Mouse (Mus musculus) hindbrain, embryonic 13.5 days (tissue): ENCODE data around the gene Sytl2. TPM values are rescaled to one million over a fixed set of nuclear protein-coding genes. Genes with fewer than 3 reads are reported as not detected.

Source experiments
- ATAC-seq: fragments of 200-750 bp; cut with Nextera tagmentation; 2 replicates; pipeline ENCODE4 v1.8.0; 2017; ENCODE audit warnings: moderate TSS enrichment; ENCODE audit not compliant: low FRiP score
- H3K27ac ChIP-seq: fragments of 300-500 bp; sonication (generic); 2 replicates; pipeline ENCODE4 v1.5.1; 2015; ENCODE audit warnings: inconsistent platforms, mild to moderate bottlenecking, moderate library complexity
- H3K27me3 ChIP-seq: fragments of 300-500 bp; sonication (generic); 2 replicates; pipeline ENCODE4 v1.6.1; 2015; ENCODE audit warnings: mild to moderate bottlenecking, inconsistent platforms
- H3K36me3 ChIP-seq: fragments of 300-500 bp; sonication (generic); 2 replicates; pipeline ENCODE4 v1.6.1; 2015; ENCODE audit warnings: mild to moderate bottlenecking, inconsistent platforms
- H3K4me1 ChIP-seq: fragments of 300-500 bp; sonication (generic); replicated peaks from 2 replicates; pipeline ENCODE4 v1.6.1; 2015; ENCODE audit warnings: inconsistent platforms
- H3K4me2 ChIP-seq: fragments of 300-500 bp; sonication (generic); 2 replicates; pipeline ENCODE4 v1.6.1; 2015; ENCODE audit warnings: inconsistent platforms, mild to moderate bottlenecking, moderate library complexity
- H3K4me3 ChIP-seq: fragments of 300-500 bp; sonication (generic); 2 replicates; pipeline ENCODE4 v1.5.1; 2015; ENCODE audit warnings: mild to moderate bottlenecking, inconsistent platforms
- H3K9ac ChIP-seq: fragments of 300-500 bp; sonication (generic); 2 replicates; pipeline ENCODE4 v1.6.1; 2015; ENCODE audit warnings: mild to moderate bottlenecking, inconsistent platforms
- H3K9me3 ChIP-seq: fragments of 300-500 bp; sonication (generic); 2 replicates; pipeline ENCODE4 v1.6.1; 2016; ENCODE audit warnings: inconsistent platforms
- WGBS: fragments of 180-500 bp; shearing (Covaris S2); methylation state at CpG from one replicate; pipeline ENCODE4 v1.1.7; 2015; 5-methylcytosine and 5-hydroxymethylcytosine counted together
- polyA plus RNA-seq: library from polyadenylated mRNA; unstranded; fragments of >200 nt; fragmentation: Nextera tagmentation; extraction: Ambion mirVana; gene quantifications from 2 replicates; pipeline ENCODE4 v1.2.1, GENCODE M21; 2015

Sytl2 gene
- polyA plus RNA-seq, 1 experiment from 2014 or later = 4.7 TPM

GRCm38 (mm10) chr7:90319446-90319845 lies 17.4 kb downstream of the Sytl2 start:
- no peaks in the 10 kb centered on the region for H3K27me3 ChIP-seq
- no peaks in the 10 kb centered on the region for H3K36me3 ChIP-seq
- no peak overlapping the region for H3K27ac ChIP-seq
- no peak overlapping the region for H3K9ac ChIP-seq
- no peaks in the 10 kb centered on the region for H3K4me1 ChIP-seq
- ATAC-seq = no peak
- H3K4me3 ChIP-seq = no peak overlapping the region
- 91% methylated on average over 1 of the region's 1 CpGs for WGBS
- no peak overlapping the region for H3K4me2 ChIP-seq
- H3K9me3 ChIP-seq = no peaks in the 10 kb centered on the region

- H3K27ac ChIP-seq = no peak overlapping the region
- H3K4me3 ChIP-seq = no peak overlapping the region
- H3K4me1 ChIP-seq = no peaks in the 10 kb centered on the region
- no peak for ATAC-seq
- no peaks in the 10 kb centered on the region for H3K9me3 ChIP-seq
- H3K9ac ChIP-seq = no peak overlapping the region
- H3K36me3 ChIP-seq = no peaks in the 10 kb centered on the region
- no peak overlapping the region for H3K4me2 ChIP-seq
- no peaks in the 10 kb centered on the region for H3K27me3 ChIP-seq
- 61% methylated on average over 5 of the region's 5 CpGs for WGBS
Observed at GRCm38 (mm10) chr7:90320124-90320523, 18.1 kb downstream of the Sytl2 start.

- whole genome bisulfite sequencing = 92% methylated on average over 4 of the region's 4 CpGs
Observed at GRCm38 (mm10) chr7:90325166-90325565, 23.1 kb downstream of the Sytl2 start.

GRCm38 (mm10) chr7:90330200-90330599 lies 28.1 kb downstream of the Sytl2 start:
- 84% methylated on average over 1 of the region's 1 CpGs for WGBS
- H3K36me3 ChIP-seq = no peaks in the 10 kb centered on the region

More at GRCm38 (mm10) chr7:90325166-90325565, 23.1 kb downstream of the Sytl2 start:
- ATAC-seq = no peak
- no peak overlapping the region for H3K9ac ChIP-seq
- no peak overlapping the region for H3K27ac ChIP-seq
- no peaks in the 10 kb centered on the region for H3K27me3 ChIP-seq
- H3K36me3 ChIP-seq = no peaks in the 10 kb centered on the region
- H3K4me3 ChIP-seq = no peak overlapping the region
- H3K4me2 ChIP-seq = no peak overlapping the region
- no peaks in the 10 kb centered on the region for H3K4me1 ChIP-seq
- H3K9me3 ChIP-seq = no peaks in the 10 kb centered on the region

GRCm38 (mm10) chr7:90332483-90333065 lies 30.5 kb downstream of the Sytl2 start:
- H3K9me3 ChIP-seq = no peaks in the 10 kb centered on the region
- H3K36me3 ChIP-seq = no peaks in the 10 kb centered on the region
- no peak for ATAC-seq
- 90% methylated on average over 3 of the region's 3 CpGs for whole genome bisulfite sequencing
- H3K4me3 ChIP-seq = no peak overlapping the region
- no peaks in the 10 kb centered on the region for H3K4me1 ChIP-seq
- H3K27me3 ChIP-seq = no peaks in the 10 kb centered on the region
- no peak overlapping the region for H3K9ac ChIP-seq
- no peak overlapping the region for H3K4me2 ChIP-seq
- H3K27ac ChIP-seq = no peak overlapping the region

More at GRCm38 (mm10) chr7:90330200-90330599, 28.1 kb downstream of the Sytl2 start:
- H3K4me3 ChIP-seq = no peak overlapping the region
- H3K27me3 ChIP-seq = no peaks in the 10 kb centered on the region
- H3K27ac ChIP-seq = no peak overlapping the region
- H3K4me1 ChIP-seq = no peaks in the 10 kb centered on the region
- no peaks in the 10 kb centered on the region for H3K9me3 ChIP-seq
- ATAC-seq = no peak
- no peak overlapping the region for H3K9ac ChIP-seq
- no peak overlapping the region for H3K4me2 ChIP-seq

- Histone ChIP-seq H3K4me2 (no peak overlapping the region), H3K27me3 (no peaks in the 10 kb centered on the region), H3K36me3 (no peaks in the 10 kb centered on the region), H3K4me3 (no peak overlapping the region), H3K9me3 (no peaks in the 10 kb centered on the region), H3K27ac (no peak overlapping the region), H3K9ac (no peak overlapping the region), H3K4me1 (no peaks in the 10 kb centered on the region)
- ATAC-seq = no peak
- 85% methylated on average over 6 of the region's 6 CpGs for WGBS
Observed at GRCm38 (mm10) chr7:90334362-90334761, 32.3 kb downstream of the Sytl2 start.

GRCm38 (mm10) chr7:90334831-90335230 lies 32.8 kb downstream of the Sytl2 start:
- H3K27ac ChIP-seq = no peak overlapping the region
- H3K36me3 ChIP-seq = no peaks in the 10 kb centered on the region
- H3K9me3 ChIP-seq = no peaks in the 10 kb centered on the region
- no peak overlapping the region for H3K4me3 ChIP-seq
- no peaks in the 10 kb centered on the region for H3K27me3 ChIP-seq
- WGBS = 90% methylated on average over 3 of the region's 3 CpGs
- no peak overlapping the region for H3K4me2 ChIP-seq
- no peak for ATAC-seq
- no peak overlapping the region for H3K9ac ChIP-seq
- H3K4me1 ChIP-seq = no peaks in the 10 kb centered on the region

GRCm38 (mm10) chr7:90335755-90336194 lies 33.7 kb downstream of the Sytl2 start:
- H3K9me3 ChIP-seq = no peaks in the 10 kb centered on the region
- no peak overlapping the region for H3K4me2 ChIP-seq
- H3K4me1 ChIP-seq = no peaks in the 10 kb centered on the region
- ATAC-seq = no peak
- H3K36me3 ChIP-seq = no peaks in the 10 kb centered on the region
- H3K27me3 ChIP-seq = no peaks in the 10 kb centered on the region
- no peak overlapping the region for H3K4me3 ChIP-seq
- WGBS = 36% methylated on average over 3 of the region's 3 CpGs
- no peak overlapping the region for H3K27ac ChIP-seq
- H3K9ac ChIP-seq = no peak overlapping the region

GRCm38 (mm10) chr7:90341212-90341957 lies 39.3 kb downstream of the Sytl2 start:
- Histone ChIP-seq H3K4me2 (no peak overlapping the region), H3K36me3 (no peaks in the 10 kb centered on the region), H3K9ac (no peak overlapping the region), H3K9me3 (no peaks in the 10 kb centered on the region), H3K27ac (no peak overlapping the region), H3K4me1 (no peaks in the 10 kb centered on the region), H3K4me3 (no peak overlapping the region), H3K27me3 (no peaks in the 10 kb centered on the region)
- 55% methylated on average over 12 of the region's 12 CpGs for WGBS
- ATAC-seq = no peak

GRCm38 (mm10) chr7:90344903-90345302 lies 42.9 kb downstream of the Sytl2 start:
- Histone ChIP-seq H3K4me1 (no peaks in the 10 kb centered on the region), H3K9me3 (no peaks in the 10 kb centered on the region), H3K27me3 (no peaks in the 10 kb centered on the region), H3K4me3 (no peak overlapping the region), H3K36me3 (no peaks in the 10 kb centered on the region), H3K4me2 (no peak overlapping the region), H3K9ac (no peak overlapping the region), H3K27ac (no peak overlapping the region)
- WGBS = 84% methylated on average over 3 of the region's 3 CpGs
- no peak for ATAC-seq

GRCm38 (mm10) chr7:90347779-90348437 lies 45.9 kb downstream of the Sytl2 start:
- Histone ChIP-seq H3K9me3 (no peaks in the 10 kb centered on the region), H3K4me1 (no peaks in the 10 kb centered on the region), H3K27ac (no peak overlapping the region), H3K4me3 (no peak overlapping the region), H3K4me2 (no peak overlapping the region), H3K36me3 (no peaks in the 10 kb centered on the region), H3K9ac (no peak overlapping the region), H3K27me3 (no peaks in the 10 kb centered on the region)
- ATAC-seq = no peak
- 90% methylated on average over 5 of the region's 5 CpGs for WGBS

- Histone ChIP-seq H3K9ac (no peak overlapping the region), H3K27me3 (no peaks in the 10 kb centered on the region), H3K4me2 (no peak overlapping the region), H3K9me3 (no peaks in the 10 kb centered on the region), H3K4me1 (no peaks in the 10 kb centered on the region), H3K36me3 (no peaks in the 10 kb centered on the region), H3K4me3 (no peak overlapping the region), H3K27ac (no peak overlapping the region)
- no peak for ATAC-seq
- 87% methylated on average over 5 of the region's 5 CpGs for WGBS
Observed at GRCm38 (mm10) chr7:90349014-90349413, 47.0 kb downstream of the Sytl2 start.
